8 mouse cellular contexts compared by ENCODE assay signal in genomic region chr10:110920368-110920950, GRCm38 (mm10). TPM values are rescaled to one million over a fixed set of nuclear protein-coding genes. Genes with fewer than 3 reads are reported as not detected.
A peak's percentile ranks its signal among the peaks of the same experiment; 100 is the strongest.
DNase-seq lines count a peak whose midpoint lies in the region; ATAC-seq and TF ChIP-seq lines count a peak whose summit lies in the region.

No protein-coding gene starts in this region.

- H3K4me3 ChIP-seq in lung, adult 2 months (replicated peaks; ENCODE audit: extremely low read depth, low read depth, low read length), result peak overlapping the region; percentile 91
- peak overlapping the region; percentile 72 for H3K4me3 ChIP-seq in embryonic facial prominence, embryonic 13.5 days
- peak overlapping the region; percentile 66 for H3K4me3 ChIP-seq in intestine, embryonic 16.5 days (ENCODE audit: low read length)

- peak; percentile 60 for ATAC-seq in embryonic facial prominence, embryonic 13.5 days (ENCODE audit: insufficient number of reproducible peaks, insufficient read depth, low FRiP score, low TSS enrichment, low read depth)
- peak; percentile 49 for ATAC-seq in intestine, embryonic 16.5 days
- ATAC-seq in monocyte, adult 5-6 weeks (replicated peaks; ENCODE audit: insufficient number of reproducible peaks, low FRiP score, low TSS enrichment, poor library complexity, severe bottlenecking), result peak; percentile 9; the same call in 1 of the 2 replicates

- peak overlapping the region; percentile 87 for H3K9ac ChIP-seq in embryonic facial prominence, embryonic 13.5 days
- H3K9ac ChIP-seq in intestine, embryonic 16.5 days (ENCODE audit: low read depth, low read length), result peak overlapping the region; percentile 89

- H3K4me1 ChIP-seq in lung, adult 2 months (ENCODE audit: control insufficient read depth, insufficient read depth, low read length), result peaks cover 2% of the 10 kb centered on the region; the same call in 1 of the 2 replicates
- peaks cover 43% of the 10 kb centered on the region for H3K4me1 ChIP-seq in embryonic facial prominence, embryonic 13.5 days
- H3K4me1 ChIP-seq in intestine, embryonic 16.5 days (ENCODE audit: control insufficient read depth, insufficient read depth, low read length), result peaks cover 26% of the 10 kb centered on the region

- TF ChIP-seq POLR2A in lung, adult 2 months (IDR thresholded peaks at IDR 0.05; ENCODE audit: borderline replicate concordance, extremely low read depth, low read depth, low read length), result no peak

- 1% methylated on average over 15 of the region's 15 CpGs for WGBS in lung, adult 2 months
- WGBS in embryonic facial prominence, embryonic 13.5 days, result under 1% methylated on average over 15 of the region's 15 CpGs
- 2% methylated on average over 15 of the region's 15 CpGs for WGBS in intestine, embryonic 16.5 days

- H3K4me2 ChIP-seq in embryonic facial prominence, embryonic 13.5 days, result peak overlapping the region; percentile 90
- peak overlapping the region; percentile 77 for H3K4me2 ChIP-seq in intestine, embryonic 16.5 days (ENCODE audit: low read depth, low read length)

- no peaks in the 10 kb centered on the region for H3K9me3 ChIP-seq in embryonic facial prominence, embryonic 13.5 days
- H3K9me3 ChIP-seq in intestine, embryonic 16.5 days (ENCODE audit: control insufficient read depth, low read length), result no peaks in the 10 kb centered on the region

- peak overlapping the region; percentile 98 for H3K27ac ChIP-seq in embryonic facial prominence, embryonic 13.5 days
- peak overlapping the region; percentile 96 for H3K27ac ChIP-seq in intestine, embryonic 16.5 days (ENCODE audit: low read length)

- H3K36me3 ChIP-seq in embryonic facial prominence, embryonic 13.5 days, result no peaks in the 10 kb centered on the region
- no peaks in the 10 kb centered on the region for H3K36me3 ChIP-seq in intestine, embryonic 16.5 days (ENCODE audit: control insufficient read depth, insufficient read depth, low read length)

- no peak for TF ChIP-seq CTCF in lung, adult 2 months (IDR thresholded peaks at IDR 0.05; ENCODE audit: insufficient read depth, low read length)

- H3K27me3 ChIP-seq in embryonic facial prominence, embryonic 13.5 days, result no peaks in the 10 kb centered on the region
- H3K27me3 ChIP-seq in intestine, embryonic 16.5 days (replicated peaks; ENCODE audit: control insufficient read depth, insufficient read depth, low read length), result no peaks in the 10 kb centered on the region

- DNase-seq in lung, adult 2 months, result no peak
- DNase-seq in lung, postnatal 14 days, result no peak
- DNase-seq in frontal cortex, postnatal 10 days (ENCODE audit: low spot score in 2 of 2), result no peak
- no peak for DNase-seq in layer of hippocampus, adult 8-10 months (ENCODE audit: low spot score in 2 of 2)
- DNase-seq in kidney, adult 8-10 months, result no peak

RNA-seq across cellular contexts. Expression of gene Csrp2, which starts 0.9 kb away (rescaled TPM):
- polyA plus RNA-seq in lung, adult 2 months (2012; rRNA removed), result 38.3 and 45.0 TPM in 2 replicates
- 149 and 155 TPM in 2 replicates for polyA plus RNA-seq in embryonic facial prominence, embryonic 13.5 days (2015; fragmentation: Nextera tagmentation; extraction: Ambion mirVana)
- 236 and 254 TPM in 2 replicates for polyA plus RNA-seq in intestine, embryonic 16.5 days (2015; fragmentation: Nextera tagmentation; extraction: Ambion mirVana)
- 22.0 to 38.3 TPM (median 35.8 TPM) in 3 replicates for total RNA-seq in monocyte, adult 5-6 weeks (2017)
- total RNA-seq in layer of hippocampus, adult 8-10 months (2022), result 10 to 100 TPM in 3 of 4 experiments, 1 to 10 TPM in 1; 9.4 to 18.2 (median 12.6) TPM

Comparison
In these comparisons a context has a peak if more than half of its experiments do, and no peak if none do; other contexts are left out.
1. ATAC-seq: peak in every context shown above with its lines; median percentile 60 in embryonic facial prominence, embryonic 13.5 days; 49 in intestine, embryonic 16.5 days; 9 in monocyte, adult 5-6 weeks.